ENCODE assay signal across 8 mouse cellular contexts in genomic region chr7:45627261-45627660, GRCm38 (mm10). TPM values are rescaled to one million over a fixed set of nuclear protein-coding genes. Genes with fewer than 3 reads are reported as not detected.
A peak's percentile ranks its signal among the peaks of the same experiment; 100 is the strongest.
DNase-seq lines count a peak whose midpoint lies in the region; ATAC-seq and TF ChIP-seq lines count a peak whose summit lies in the region.

Gene Rasip1 (plus strand): TSS chr7:45627488.

- TF ChIP-seq CTCF in left cerebral cortex, adult 2 months (IDR thresholded peaks at IDR 0.05) = no peak
- TF ChIP-seq CTCF in liver, postnatal 0 days (IDR thresholded peaks at IDR 0.05; ENCODE audit: low read depth) = no peak

- no peak for DNase-seq in left cerebral cortex, adult 2 months (ENCODE audit: extremely low spot score in 1 of 2, low spot score in 2 of 2)
- DNase-seq in left cerebral cortex, adult 9 months (ENCODE audit: low spot score in 2 of 2) = no peak
- no peak for DNase-seq in gastrocnemius, postnatal 10 days
- DNase-seq in intestine, embryonic 14.5 days (ENCODE audit: low spot score) = no peak
- DNase-seq in liver, postnatal 0 days = no peak
- no peak for DNase-seq in embryo, embryonic 10.5 days (ENCODE audit: low spot score)
- no peak for DNase-seq in left cerebral cortex, adult 18-20 months (ENCODE audit: low spot score in 2 of 2)
- no peak for DNase-seq in MN1 (ENCODE audit: low spot score)

- peak within 1 kb of the TSS; percentile 96 for H3K4me2 ChIP-seq in intestine, embryonic 14.5 days (ENCODE audit: low read length)
- H3K4me2 ChIP-seq in liver, postnatal 0 days (ENCODE audit: low read depth, low read length) = peak within 1 kb of the TSS; percentile 85

- ATAC-seq in intestine, embryonic 14.5 days (replicated peaks; ENCODE audit: low FRiP score, low TSS enrichment, low read depth) = no peak
- no peak for ATAC-seq in liver, postnatal 0 days

- WGBS in intestine, embryonic 14.5 days = 69% methylated on average over 9 of the region's 9 CpGs
- 52% methylated on average over 9 of the region's 9 CpGs for WGBS in liver, postnatal 0 days (ENCODE audit: insufficient replicate concordance)

- intact Hi-C loops in left cerebral cortex, adult 2 months (cut with DNase I) = no loop called here

- H3K27me3 ChIP-seq in intestine, embryonic 14.5 days (replicated peaks; ENCODE audit: control insufficient read depth, insufficient read depth, low read length) = 0 out of 2 replicates have a peak, but pooled peaks cover 5% of the 10 kb centered on the region
- peaks cover 24% of the 10 kb centered on the region for H3K27me3 ChIP-seq in liver, postnatal 0 days (ENCODE audit: insufficient read depth, low read length)

- H3K9me3 ChIP-seq in intestine, embryonic 14.5 days (ENCODE audit: control insufficient read depth, low read length) = no peaks in the 10 kb centered on the region
- H3K9me3 ChIP-seq in liver, postnatal 0 days (ENCODE audit: low read length) = no peaks in the 10 kb centered on the region

- H3K9ac ChIP-seq in intestine, embryonic 14.5 days (ENCODE audit: low read length) = peak within 1 kb of the TSS; percentile 67
- H3K9ac ChIP-seq in liver, postnatal 0 days (replicated peaks) = peak within 1 kb of the TSS; percentile 60

- peak within 1 kb of the TSS; percentile 46 for H3K4me3 ChIP-seq in left cerebral cortex, adult 2 months
- peak within 1 kb of the TSS; percentile 51 for H3K4me3 ChIP-seq in intestine, embryonic 14.5 days (ENCODE audit: low read depth, low read length)
- H3K4me3 ChIP-seq in liver, postnatal 0 days (ENCODE audit: low read depth, low read length) = peak within 1 kb of the TSS; percentile 50

- H3K27ac ChIP-seq in left cerebral cortex, adult 2 months = peak within 1 kb of the TSS; percentile 84
- H3K27ac ChIP-seq in intestine, embryonic 14.5 days (ENCODE audit: low read depth) = peak within 1 kb of the TSS; percentile 64; the same call in 1 of the 2 replicates
- peak within 1 kb of the TSS; percentile 62 for H3K27ac ChIP-seq in liver, postnatal 0 days (ENCODE audit: low read depth)

- H3K36me3 ChIP-seq in intestine, embryonic 14.5 days (ENCODE audit: control insufficient read depth, insufficient read depth, low read length) = no peaks in the 10 kb centered on the region
- no peaks in the 10 kb centered on the region for H3K36me3 ChIP-seq in liver, postnatal 0 days (replicated peaks; ENCODE audit: insufficient read depth, low read length)

- no peak for TF ChIP-seq EP300 in liver, postnatal 0 days (IDR thresholded peaks at IDR 0.05; ENCODE audit: low read depth)

- H3K4me1 ChIP-seq in intestine, embryonic 14.5 days (replicated peaks; ENCODE audit: control insufficient read depth, insufficient read depth, low read length) = no peaks in the 10 kb centered on the region
- peaks cover 6% of the 10 kb centered on the region for H3K4me1 ChIP-seq in liver, postnatal 0 days (ENCODE audit: insufficient read depth)

RNA-seq across cellular contexts. Expression of gene Rasip1, which starts in this region (rescaled TPM):
- total RNA-seq in left cerebral cortex, adult 2 months (2021) = 1 to 10 TPM; 6.1 to 8.0 TPM
- total RNA-seq in gastrocnemius, postnatal 10 days (2021) = 10 to 100 TPM; 17.2 to 19.7 TPM
- polyA plus RNA-seq in intestine, embryonic 14.5 days (2014; fragmentation: Nextera tagmentation; extraction: Ambion mirVana) = 7.7 and 9.1 TPM in 2 replicates
- 3.4 and 3.6 TPM in 2 replicates for polyA plus RNA-seq in liver, postnatal 0 days (2015; fragmentation: Nextera tagmentation; extraction: Ambion mirVana)
- total RNA-seq in left cerebral cortex, adult 18-20 months (2021) = 1 to 10 TPM; 6.4 to 7.9 TPM
